Mouse (Mus musculus): ENCODE results near the gene Shisal1. TPM values are rescaled to one million over a fixed set of nuclear protein-coding genes. Genes with fewer than 3 reads are reported as not detected.

Gene Shisal1
- polyA plus RNA-seq (2012; rRNA removed) (7.7 and 8.7 TPM in 2 replicates), polyA plus RNA-seq (2014; fragmentation: Nextera tagmentation; extraction: Ambion mirVana) (4.9 and 5.8 TPM in 2 replicates)

DNA sequence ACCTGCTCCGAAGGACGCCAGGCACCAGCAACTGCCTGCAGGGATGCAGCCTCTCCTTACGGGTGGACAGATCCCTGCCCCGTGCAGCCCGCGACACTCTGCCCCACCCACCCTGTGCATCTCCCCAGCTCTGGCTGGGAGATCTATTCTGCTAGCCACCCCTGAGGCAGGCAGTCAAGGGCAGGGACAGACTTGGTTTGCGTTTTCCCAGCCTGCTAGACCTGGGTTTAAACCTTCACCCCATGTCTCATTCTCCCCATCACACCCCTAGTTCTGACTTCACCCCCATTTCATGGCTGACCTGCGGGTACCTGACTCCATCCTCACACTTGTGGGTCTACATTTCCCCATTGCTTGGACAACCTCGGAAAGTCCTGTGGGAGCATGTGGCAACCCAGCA lies at the start of gene Shisal1:
Shisal1 (minus strand) TSS at position 101 of the 400 bp plus-strand sequence.
- Histone ChIP-seq H3K4me2 (replicated peaks; ENCODE audit: low read depth, low read length, severe bottlenecking) (peak within 1 kb of the TSS; percentile 93), H3K27me3 (ENCODE audit: control insufficient read depth, insufficient read depth, low read length) (peaks cover 40% of the 10 kb centered on the region), H3K4me1 (ENCODE audit: control insufficient read depth, insufficient read depth, low read length) (peaks cover 10% of the 10 kb centered on the region), H3K9me3 (ENCODE audit: control insufficient read depth, low read length) (no peaks in the 10 kb centered on the region), H3K27ac (replicated peaks; ENCODE audit: low read depth, low read length) (no peak within 1 kb of the TSS), H3K4me3 (replicated peaks; ENCODE audit: low read length) (peak within 1 kb of the TSS; percentile 52), H3K36me3 (ENCODE audit: control insufficient read depth, insufficient read depth, low read length) (no peaks in the 10 kb centered on the region), H3K9ac (ENCODE audit: low read depth, low read length, severe bottlenecking) (peak within 1 kb of the TSS; percentile 60)
- TF ChIP-seq POLR2A (IDR thresholded peaks at IDR 0.05; ENCODE audit: borderline replicate concordance, extremely low read depth, insufficient read depth, insufficient read length): no peak
- ATAC-seq (ENCODE audit: low FRiP score, low read depth) (no peak), DNase-seq (ENCODE audit: low spot score) (no peak)
- WGBS: 16% methylated on average over 9 of the region's 9 CpGs

DNA sequence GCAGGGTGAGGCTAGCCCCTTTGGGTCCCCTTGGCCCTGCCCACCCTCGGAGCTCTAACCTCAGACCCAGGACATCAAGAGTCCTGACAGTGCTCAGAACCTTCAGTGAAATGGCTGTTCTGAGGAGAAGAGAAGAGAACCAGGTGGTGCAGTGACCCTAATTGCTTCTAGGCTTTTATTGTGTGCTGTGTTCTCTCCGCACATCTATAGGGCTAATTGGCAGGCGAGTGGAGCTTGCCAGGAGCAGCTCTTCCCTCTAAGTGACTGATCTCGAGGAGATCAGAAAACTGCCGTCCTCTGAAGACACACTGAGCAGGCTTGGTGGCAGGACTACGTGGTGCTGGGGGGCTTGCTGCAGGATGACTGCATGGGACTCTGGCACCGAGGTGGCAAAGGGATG lies 43.6 kb upstream of the Shisal1 start:
- no peak overlapping the region for H3K9ac ChIP-seq (ENCODE audit: low read depth, low read length, severe bottlenecking)
- H3K36me3 ChIP-seq (ENCODE audit: control insufficient read depth, insufficient read depth, low read length): no peaks in the 10 kb centered on the region
- WGBS: 33% methylated on average over 7 of the region's 7 CpGs

GRCm38 (mm10) chr15:84484255-84484654 lies 37.4 kb upstream of the Shisal1 start:
- no peak overlapping the region for H3K27ac ChIP-seq (replicated peaks; ENCODE audit: low read depth, low read length)
- H3K4me1 ChIP-seq (ENCODE audit: control insufficient read depth, insufficient read depth, low read length): peaks cover 6% of the 10 kb centered on the region; the same call in 1 of the 2 replicates
- 75% methylated on average over 4 of the region's 4 CpGs for WGBS

More for the DNA sequence above, 43.6 kb upstream of the Shisal1 start:
- H3K4me3 ChIP-seq (replicated peaks; ENCODE audit: low read length): no peak overlapping the region
- ATAC-seq (ENCODE audit: low FRiP score, low read depth) (no peak), DNase-seq (ENCODE audit: low spot score) (no peak)
- no peak for TF ChIP-seq POLR2A (IDR thresholded peaks at IDR 0.05; ENCODE audit: borderline replicate concordance, extremely low read depth, insufficient read depth, insufficient read length)
- H3K27me3 ChIP-seq (ENCODE audit: control insufficient read depth, insufficient read depth, low read length): no peaks in the 10 kb centered on the region
- H3K9me3 ChIP-seq (ENCODE audit: control insufficient read depth, low read length): no peaks in the 10 kb centered on the region; the same call in 1 of the 2 replicates
- H3K4me1 ChIP-seq (ENCODE audit: control insufficient read depth, insufficient read depth, low read length): no peaks in the 10 kb centered on the region
- H3K4me2 ChIP-seq (replicated peaks; ENCODE audit: low read depth, low read length, severe bottlenecking): no peak overlapping the region
- no peak overlapping the region for H3K27ac ChIP-seq (replicated peaks; ENCODE audit: low read depth, low read length)

GRCm38 (mm10) chr15:84483622-84484021 lies 36.7 kb upstream of the Shisal1 start:
- no peak overlapping the region for H3K27ac ChIP-seq (replicated peaks; ENCODE audit: low read depth, low read length)
- H3K9me3 ChIP-seq (ENCODE audit: control insufficient read depth, low read length): no peaks in the 10 kb centered on the region; the same call in 1 of the 2 replicates
- no peak overlapping the region for H3K4me3 ChIP-seq (replicated peaks; ENCODE audit: low read length)
- WGBS: 65% methylated on average over 5 of the region's 5 CpGs
- H3K36me3 ChIP-seq (ENCODE audit: control insufficient read depth, insufficient read depth, low read length): no peaks in the 10 kb centered on the region
- H3K27me3 ChIP-seq (ENCODE audit: control insufficient read depth, insufficient read depth, low read length): no peaks in the 10 kb centered on the region
- DNase-seq (ENCODE audit: low spot score): no peak
- no peak for TF ChIP-seq POLR2A (IDR thresholded peaks at IDR 0.05; ENCODE audit: borderline replicate concordance, extremely low read depth, insufficient read depth, insufficient read length)
- H3K4me1 ChIP-seq (ENCODE audit: control insufficient read depth, insufficient read depth, low read length): peaks cover 6% of the 10 kb centered on the region; the same call in 1 of the 2 replicates
- no peak overlapping the region for H3K4me2 ChIP-seq (replicated peaks; ENCODE audit: low read depth, low read length, severe bottlenecking)
- H3K9ac ChIP-seq (ENCODE audit: low read depth, low read length, severe bottlenecking): no peak overlapping the region
- ATAC-seq (ENCODE audit: low FRiP score, low read depth): no peak

More at GRCm38 (mm10) chr15:84484255-84484654, 37.4 kb upstream of the Shisal1 start:
- H3K27me3 ChIP-seq (ENCODE audit: control insufficient read depth, insufficient read depth, low read length): no peaks in the 10 kb centered on the region
- DNase-seq (ENCODE audit: low spot score) (no peak), ATAC-seq (ENCODE audit: low FRiP score, low read depth) (no peak)
- no peak overlapping the region for H3K4me3 ChIP-seq (replicated peaks; ENCODE audit: low read length)
- no peak overlapping the region for H3K4me2 ChIP-seq (replicated peaks; ENCODE audit: low read depth, low read length, severe bottlenecking)
- H3K36me3 ChIP-seq (ENCODE audit: control insufficient read depth, insufficient read depth, low read length): no peaks in the 10 kb centered on the region
- H3K9me3 ChIP-seq (ENCODE audit: control insufficient read depth, low read length): no peaks in the 10 kb centered on the region; the same call in 1 of the 2 replicates
- H3K9ac ChIP-seq (ENCODE audit: low read depth, low read length, severe bottlenecking): no peak overlapping the region
- TF ChIP-seq POLR2A (IDR thresholded peaks at IDR 0.05; ENCODE audit: borderline replicate concordance, extremely low read depth, insufficient read depth, insufficient read length): no peak

DNA sequence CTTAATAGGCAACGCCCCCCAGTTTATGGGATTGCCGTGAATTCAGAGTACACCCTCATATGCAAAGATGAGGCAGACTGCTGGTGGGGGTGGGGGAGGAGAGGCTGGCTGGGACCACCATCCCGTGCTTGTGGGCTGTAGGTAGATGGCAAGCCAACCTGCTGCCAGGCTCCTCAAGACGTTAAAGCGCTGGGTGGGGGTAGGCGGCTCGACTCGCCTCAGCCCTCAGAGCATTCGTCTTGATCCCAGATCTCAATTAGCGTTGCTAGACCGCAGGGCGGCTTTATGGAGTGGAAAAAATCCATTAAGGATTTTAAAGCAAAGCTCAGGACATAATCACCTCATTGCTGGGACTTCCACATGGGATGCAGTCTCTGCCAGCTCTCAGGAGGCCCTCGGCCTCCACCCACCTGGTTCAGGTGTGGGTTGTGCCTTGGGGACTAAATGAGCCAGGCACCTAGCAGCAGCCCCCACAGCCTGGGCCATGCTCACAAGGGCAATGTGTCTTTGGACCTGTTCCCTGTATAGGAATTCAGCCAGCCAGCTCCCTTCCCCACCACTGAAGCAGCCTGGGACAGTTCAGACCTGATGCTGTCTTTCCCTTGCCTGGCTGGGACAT lies 34.5 kb upstream of the Shisal1 start:
- H3K9me3 ChIP-seq (ENCODE audit: control insufficient read depth, low read length): no peaks in the 10 kb centered on the region
- no peaks in the 10 kb centered on the region for H3K36me3 ChIP-seq (ENCODE audit: control insufficient read depth, insufficient read depth, low read length)
- DNase-seq (ENCODE audit: low spot score): peak; percentile 40
- no peak overlapping the region for H3K4me3 ChIP-seq (replicated peaks; ENCODE audit: low read length)
- H3K4me2 ChIP-seq (replicated peaks; ENCODE audit: low read depth, low read length, severe bottlenecking): no peak overlapping the region
- no peaks in the 10 kb centered on the region for H3K27me3 ChIP-seq (ENCODE audit: control insufficient read depth, insufficient read depth, low read length)
- H3K27ac ChIP-seq (replicated peaks; ENCODE audit: low read depth, low read length): no peak overlapping the region
- peaks cover 6% of the 10 kb centered on the region; the same call in 1 of the 2 replicates for H3K4me1 ChIP-seq (ENCODE audit: control insufficient read depth, insufficient read depth, low read length)
- no peak for TF ChIP-seq POLR2A (IDR thresholded peaks at IDR 0.05; ENCODE audit: borderline replicate concordance, extremely low read depth, insufficient read depth, insufficient read length)
- ATAC-seq (ENCODE audit: low FRiP score, low read depth): peak; percentile 44; the same call in 1 of the 2 replicates
- H3K9ac ChIP-seq (ENCODE audit: low read depth, low read length, severe bottlenecking): no peak overlapping the region
- 13% methylated on average over 13 of the region's 13 CpGs for WGBS

Data from limb, embryonic 14.5 days (tissue).